Mouse (Mus musculus) B cell, adult 2 months (primary cell): Measurements from ENCODE around the gene Pld4.
A peak's percentile ranks its signal among the peaks of the same experiment; 100 is the strongest.
"Not testable (repeated sequence)": the region's sequence is repeated elsewhere in the genome, so short reads cannot be mapped to it uniquely, and the experiment has no call there.

Experiments used
- DNase-seq, 2 experiments: peaks; one replicate each; pipeline ENCODE4 v3.0.0; 2022

Pld4 gene

GRCm38 (mm10) chr12:112801864-112802846 is 41.7 kb downstream of the Pld4 start, which contains the start of gene Ahnak2:
Gene Ahnak2, minus strand, starts transcription at chr12:112802657.
- no peak for DNase-seq

- no peak for DNase-seq
These were observed 42.5 kb downstream of the Pld4 start for GRCm38 (mm10) chr12:112802917-112803316.

GRCm38 (mm10) chr12:112804046-112804445 is 43.6 kb downstream of the Pld4 start:
- DNase-seq: no peak

GRCm38 (mm10) chr12:112806044-112806443 is 45.6 kb downstream of the Pld4 start:
- no peak for DNase-seq

DNA sequence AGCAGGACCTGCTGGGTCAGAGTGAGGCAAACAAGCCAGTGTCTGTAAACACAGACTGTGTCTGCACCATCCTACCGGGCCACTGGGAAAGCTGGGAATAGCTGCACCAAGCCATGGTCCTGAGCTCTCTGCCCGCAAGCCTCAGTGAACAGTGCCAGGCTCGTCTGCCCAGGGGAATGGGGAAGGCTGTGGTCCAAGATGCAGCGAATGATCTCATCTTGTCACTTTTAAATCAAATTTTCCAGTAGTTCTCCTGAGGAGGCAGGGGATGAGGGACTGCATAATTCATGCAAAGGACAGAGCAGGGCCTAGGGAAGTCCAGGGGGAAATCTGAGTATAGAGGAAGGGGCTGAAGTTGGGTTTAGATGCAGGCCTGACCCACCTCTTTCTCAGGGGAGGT is 47.3 kb downstream of the Pld4 start:
- no peak for DNase-seq

DNA sequence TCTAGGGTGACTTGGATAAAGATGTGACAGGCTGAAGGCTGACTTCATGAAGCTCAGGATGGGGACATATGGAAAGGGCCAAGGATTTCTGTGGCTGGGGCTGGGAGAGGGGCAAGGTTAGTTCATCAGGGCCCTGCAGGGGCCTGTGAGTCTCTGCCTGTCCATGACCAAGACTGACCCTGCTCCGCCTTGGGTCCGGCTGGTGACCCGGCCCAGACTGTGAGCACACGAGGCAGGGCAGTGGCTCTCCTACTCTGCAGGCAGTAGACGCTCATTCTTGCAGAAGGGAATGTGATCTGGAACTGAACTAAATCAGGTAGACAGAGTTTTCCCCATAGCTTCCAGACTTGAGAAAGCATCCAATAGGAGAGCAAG is 47.7 kb downstream of the Pld4 start:
- DNase-seq: no peak

- peak; percentile 91 for DNase-seq
These were observed 48.3 kb downstream of the Pld4 start, which contains the start of gene Clba1 for GRCm38 (mm10) chr12:112808587-112809364. Gene Clba1, plus strand, starts transcription at chr12:112808937.

- DNase-seq: no peak
These were observed 49.2 kb downstream of the Pld4 start for GRCm38 (mm10) chr12:112809641-112810040.

GRCm38 (mm10) chr12:112810092-112810885 is 49.8 kb downstream of the Pld4 start:
- no peak for DNase-seq

- no peak for DNase-seq
These were observed 52.9 kb downstream of the Pld4 start for GRCm38 (mm10) chr12:112813370-112813769.

- no peak for DNase-seq
These were observed 54.4 kb downstream of the Pld4 start for GRCm38 (mm10) chr12:112814682-112815470.

GRCm38 (mm10) chr12:112816294-112816693 is 55.8 kb downstream of the Pld4 start:
- peak; percentile 75 to 78 for DNase-seq

DNA sequence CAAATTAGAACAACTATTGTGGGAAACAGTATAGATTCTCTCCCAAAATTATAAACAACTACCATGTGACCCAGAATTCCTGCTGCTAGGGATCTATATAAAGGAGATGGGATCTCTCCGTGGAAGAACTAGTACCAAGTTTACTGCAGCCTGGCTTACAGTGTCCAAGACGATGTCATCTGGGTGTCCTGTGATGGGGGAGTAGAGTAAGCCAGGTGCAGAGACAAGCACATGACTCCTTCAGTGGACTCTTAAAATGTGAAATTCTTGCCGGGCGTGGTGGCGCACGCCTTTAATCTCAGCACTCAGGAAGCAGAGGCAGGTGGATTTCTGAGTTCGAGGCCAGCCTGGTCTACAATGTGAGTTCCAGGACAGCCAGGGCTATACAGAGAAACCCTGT is 56.4 kb downstream of the Pld4 start:
- DNase-seq: not testable (repeated sequence)
